Mouse (Mus musculus) liver, postnatal 0 days (tissue): ENCODE results near the gene Gcgr.

Experiments
- CTCF ChIP-seq: sonication (generic); IDR thresholded peaks from 2 replicates; pipeline ENCODE4 v1.5.1; 2016; ENCODE audit warnings: antibody characterized with exemption, low read depth
- EP300 ChIP-seq: IDR thresholded peaks from 2 replicates; pipeline ENCODE4 v1.6.1; 2016; ENCODE audit warnings: antibody characterized with exemption, low read depth, mild to moderate bottlenecking

- no peak for TF ChIP-seq EP300
- TF ChIP-seq CTCF = no peak
These were observed 32.3 kb upstream of the Gcgr start for GRCm38 (mm10) chr11:120498226-120498625.
